Mouse (Mus musculus) spleen, postnatal 0 days (tissue): ENCODE data around the gene Klc3. TPM values are rescaled to one million over a fixed set of nuclear protein-coding genes. Genes with fewer than 3 reads are reported as not detected.

Experiments used
- microRNA counts: library from miRNA; unstranded; fragments of <30 nt; microRNA quantifications from one replicate; lab custom pipeline; 2015
- polyA plus RNA-seq: library from polyadenylated mRNA; unstranded; fragments of >200 nt; fragmentation: Nextera tagmentation; extraction: Ambion mirVana; gene quantifications from 2 replicates; pipeline ENCODE4 v1.2.1, GENCODE M21; 2015

The Klc3 gene
- 0.65 and 0.82 TPM in 2 replicates for polyA plus RNA-seq

DNA sequence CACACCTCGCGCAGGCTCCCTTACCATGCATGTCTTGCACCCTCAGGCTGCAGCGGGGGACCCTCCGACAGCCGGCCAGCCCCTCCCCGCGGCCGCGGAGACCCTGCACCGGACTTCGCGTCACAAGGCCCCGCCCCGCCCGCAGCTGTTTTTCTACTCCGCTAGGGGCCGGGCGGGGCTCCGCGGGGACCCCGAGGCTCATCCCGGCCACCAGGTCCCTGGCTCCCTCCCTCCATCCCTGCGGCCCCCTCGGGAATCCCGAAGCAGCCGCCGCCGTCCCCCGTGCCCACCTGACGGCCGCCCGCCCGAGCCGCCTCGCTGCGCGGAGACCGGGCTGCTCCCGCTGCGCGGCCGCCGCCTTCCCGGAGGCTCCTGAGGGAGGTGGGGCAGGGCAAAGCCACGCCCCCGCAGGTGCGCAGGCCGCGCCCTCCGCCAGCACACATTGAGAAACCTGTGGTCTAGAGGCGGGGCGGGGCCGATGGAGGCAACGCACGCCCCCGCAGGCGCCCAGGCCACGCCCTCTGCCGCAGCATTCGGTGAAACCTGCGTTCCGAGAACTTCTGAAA is at the start of gene Klc3:
TSS of gene Klc3 (minus strand) at position 374 of the 566 bp plus-strand sequence.

DNA sequence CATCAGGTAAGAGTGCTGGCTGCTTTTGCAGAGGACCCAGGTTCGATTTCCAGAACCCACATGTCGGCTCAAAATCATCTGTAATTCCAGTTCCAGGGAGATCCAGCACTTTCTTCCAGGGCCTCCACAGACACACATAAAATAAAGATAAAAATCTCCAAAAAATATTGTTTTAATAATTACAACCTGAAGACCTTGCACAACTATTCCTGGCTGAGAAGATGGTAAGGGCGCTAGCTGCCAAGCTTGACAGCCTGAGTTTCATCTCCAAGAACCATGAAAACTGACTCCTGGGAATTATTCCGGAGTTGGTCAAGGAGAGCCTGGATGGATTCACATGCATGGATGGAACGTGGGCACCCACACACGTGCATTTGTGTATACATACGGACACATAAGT is 572 bp upstream of the Klc3 start, which contains the start of gene Ckm:
TSS of gene Ckm (plus strand) at position 301 of the 400 bp plus-strand sequence.

DNA sequence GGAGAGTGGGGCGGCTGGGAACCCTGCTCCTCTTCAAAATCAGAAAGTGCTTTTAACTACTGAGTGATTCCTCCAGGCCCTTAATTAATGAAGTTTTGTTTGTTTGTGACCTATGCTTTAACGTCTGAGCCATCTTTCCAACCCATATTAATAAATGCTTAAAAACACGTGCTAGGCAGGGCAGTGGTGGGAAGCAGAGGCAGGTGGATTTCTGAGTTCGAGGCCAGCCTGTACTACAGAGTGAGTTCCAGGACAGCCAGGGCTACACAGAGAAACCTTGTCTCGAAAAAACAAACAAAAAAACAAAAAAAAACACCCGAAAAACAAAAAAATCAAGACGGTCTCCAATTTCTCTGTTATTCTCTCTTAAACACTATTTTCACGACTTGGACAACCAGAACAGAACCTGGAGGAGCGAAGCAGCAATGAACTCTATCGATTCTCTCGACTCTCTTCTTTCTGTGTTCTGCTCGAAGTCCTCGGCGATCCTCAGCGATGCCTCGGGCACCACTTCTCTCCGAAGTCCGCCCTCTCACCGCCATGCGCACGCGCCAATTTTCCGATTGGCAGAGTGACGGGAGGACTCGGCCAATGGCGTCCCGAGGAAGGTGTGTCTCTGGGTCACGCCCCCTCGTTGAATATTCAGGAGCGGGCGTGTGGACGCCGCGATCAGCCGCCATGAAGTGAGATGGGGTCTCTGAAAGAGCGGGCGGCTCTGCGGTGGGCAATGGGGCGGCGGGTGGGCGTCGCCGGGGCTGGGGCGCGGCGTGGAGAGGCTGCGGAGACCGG is 22.3 kb downstream of the Klc3 start, which contains the start of gene Ercc2:
TSS of gene Ercc2 (plus strand) at position 634 of the 789 bp plus-strand sequence.

DNA sequence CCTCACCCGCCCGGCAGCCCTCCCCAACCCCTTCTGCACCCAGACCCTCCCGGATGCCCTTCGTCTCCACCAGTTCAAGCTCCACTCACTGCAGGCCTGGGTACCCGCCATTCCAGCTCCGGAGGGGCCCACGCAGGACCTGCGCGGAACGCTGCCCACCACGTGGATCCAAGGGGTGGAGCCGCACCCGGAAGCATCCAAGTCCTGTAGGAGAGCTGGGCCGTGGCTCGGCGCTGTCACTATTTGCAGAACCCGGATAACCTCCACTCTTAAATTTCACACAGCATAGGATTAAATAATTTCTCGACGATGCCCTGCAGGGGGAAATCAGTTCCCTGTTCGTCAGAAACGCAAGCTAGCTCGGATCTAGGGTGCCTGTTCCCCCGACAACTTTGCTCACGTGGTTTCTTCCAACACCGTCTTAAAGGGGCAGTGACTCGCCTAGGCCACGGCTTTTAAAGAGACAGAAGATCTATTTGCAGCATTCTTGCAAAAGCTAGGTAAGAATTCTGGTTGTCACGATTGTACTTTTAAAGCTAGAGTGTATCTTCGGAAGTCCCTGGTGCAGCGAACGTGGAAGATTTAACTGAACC is 44.5 kb downstream of the Klc3 start, which contains the start of the genes Cd3eap and Ppp1r13l:
TSS of gene Cd3eap (minus strand) at position 185 of the 593 bp plus-strand sequence.
TSS of gene Ppp1r13l (plus strand) at position 451 of the 593 bp plus-strand sequence.

MicroRNAs within 50 kb of the gene (microRNA counts, 519-probe panel; counts per million panel counts)
- 88.3 counts per million for microRNA mmu-miR-343 (lab: Ali Mortazavi, UCI)

Other genes starting within 250 kb of the Klc3 start
- 0.04 and 0.06 TPM in 2 replicates for gene Gipr, start 238.0 kb downstream of the Klc3 start, polyA plus RNA-seq
- gene Eml2, start 227.7 kb downstream of the Klc3 start, polyA plus RNA-seq: 3.9 and 5.1 TPM in 2 replicates
- gene Gpr4, start 191.6 kb downstream of the Klc3 start, polyA plus RNA-seq: 0.59 and 0.81 TPM in 2 replicates
- 14.7 and 14.8 TPM in 2 replicates for gene Opa3, start 175.8 kb downstream of the Klc3 start, polyA plus RNA-seq
- 71.2 and 86.4 TPM in 2 replicates for gene Vasp, start 132.3 kb downstream of the Klc3 start, polyA plus RNA-seq
- gene Ppm1n, start 124.0 kb downstream of the Klc3 start, polyA plus RNA-seq: 0.18 and 0.19 TPM in 2 replicates
- gene Rtn2, start 121.5 kb downstream of the Klc3 start, polyA plus RNA-seq: 4.2 and 4.7 TPM in 2 replicates
- gene Fosb, start 94.1 kb downstream of the Klc3 start, polyA plus RNA-seq: 0.07 TPM in 1 of 2 replicates, not detected in the other
- 25.0 and 25.6 TPM in 2 replicates for gene Ercc1, start 59.3 kb downstream of the Klc3 start, polyA plus RNA-seq
- gene Cd3eap, start 44.6 kb downstream of the Klc3 start, polyA plus RNA-seq: 14.4 and 16.6 TPM in 2 replicates
- 1.8 and 2.3 TPM in 2 replicates for gene Ppp1r13l, start 44.4 kb downstream of the Klc3 start, polyA plus RNA-seq
- 7.3 and 9.0 TPM in 2 replicates for gene Ercc2, start 22.1 kb downstream of the Klc3 start, polyA plus RNA-seq
- gene Ckm, start 672 bp upstream of the Klc3 start, polyA plus RNA-seq: 0.96 and 1.4 TPM in 2 replicates
- 2.9 and 3.6 TPM in 2 replicates for gene Mark4, start 54.7 kb upstream of the Klc3 start, polyA plus RNA-seq
- gene Exoc3l2, start 59.2 kb upstream of the Klc3 start, polyA plus RNA-seq: 1.3 and 2.0 TPM in 2 replicates
- 1.6 and 2.5 TPM in 2 replicates for gene Bloc1s3, start 104.3 kb upstream of the Klc3 start, polyA plus RNA-seq
- 57.5 and 68.7 TPM in 2 replicates for gene Trappc6a, start 104.3 kb upstream of the Klc3 start, polyA plus RNA-seq
- gene Nkpd1, start 113.7 kb upstream of the Klc3 start, polyA plus RNA-seq: 0.08 TPM in 1 of 2 replicates, not detected in the other
- gene Ppp1r37, start 159.0 kb upstream of the Klc3 start, polyA plus RNA-seq: 11.3 and 12.5 TPM in 2 replicates
- gene Zfp296, start 173.2 kb upstream of the Klc3 start, polyA plus RNA-seq: 1.8 and 1.9 TPM in 2 replicates
- 111 and 119 TPM in 2 replicates for gene Gemin7, start 173.5 kb upstream of the Klc3 start, polyA plus RNA-seq
- gene Clasrp, start 200.4 kb upstream of the Klc3 start, polyA plus RNA-seq: 18.1 and 23.1 TPM in 2 replicates
- gene Relb, start 225.3 kb upstream of the Klc3 start, polyA plus RNA-seq: 4.3 and 6.2 TPM in 2 replicates